Mouse (Mus musculus) embryonic facial prominence, embryonic 10.5 days (tissue): ENCODE measurements around the gene Map1b. TPM values are rescaled to one million over a fixed set of nuclear protein-coding genes. Genes with fewer than 3 reads are reported as not detected.

Experiments
- DNase-seq: peaks from one replicate; pipeline ENCODE4 v3.0.0-alpha.2; 2017; ENCODE audit warnings: low spot score
- H3K27ac ChIP-seq: fragments of 300-500 bp; sonication (generic); replicated peaks from 2 replicates; pipeline ENCODE4 v1.5.1; 2016; ENCODE audit warnings: mild to moderate bottlenecking
- H3K27me3 ChIP-seq: fragments of 300-500 bp; sonication (generic); replicated peaks from 2 replicates; pipeline ENCODE4 v1.6.1; 2016; ENCODE audit warnings: low read depth, mild to moderate bottlenecking; ENCODE audit not compliant: poor library complexity, severe bottlenecking
- H3K36me3 ChIP-seq: fragments of 300-500 bp; sonication (generic); replicated peaks from 2 replicates; pipeline ENCODE4 v1.6.1; 2016; ENCODE audit warnings: mild to moderate bottlenecking, moderate library complexity
- H3K4me1 ChIP-seq: fragments of 300-500 bp; sonication (generic); 2 replicates; pipeline ENCODE4 v1.6.1; 2016
- H3K4me3 ChIP-seq: fragments of 300-500 bp; sonication (generic); 2 replicates; pipeline ENCODE4 v1.5.1; 2016; ENCODE audit warnings: mild to moderate bottlenecking, moderate library complexity
- H3K9me3 ChIP-seq: fragments of 300-500 bp; sonication (generic); 2 replicates; pipeline ENCODE4 v1.6.1; 2016; ENCODE audit warnings: mild to moderate bottlenecking
- WGBS: fragments of 180-500 bp; shearing (Covaris S2); methylation state at CpG from one replicate; pipeline ENCODE4 v1.1.7; 2016; 5-methylcytosine and 5-hydroxymethylcytosine counted together
- polyA plus RNA-seq: library from polyadenylated mRNA; unstranded; fragments of >200 nt; fragmentation: Nextera tagmentation; extraction: Ambion mirVana; gene quantifications from 2 replicates; pipeline ENCODE4 v1.2.1, GENCODE M21; 2016

Gene Map1b
- polyA plus RNA-seq, 1 experiment from 2014 or later, result 288 TPM

GRCm38 (mm10) chr13:99500609-99501008, 15.7 kb downstream of the Map1b start:
- 71% methylated on average over 3 of the region's 3 CpGs for WGBS
- Histone ChIP-seq H3K4me1 (peaks cover 32% of the 10 kb centered on the region), H3K4me3 (no peak overlapping the region), H3K36me3 (peaks cover 30% of the 10 kb centered on the region), H3K27me3 (no peaks in the 10 kb centered on the region), H3K27ac (no peak overlapping the region), H3K9me3 (no peaks in the 10 kb centered on the region)
- no peak for DNase-seq

- peaks cover 36% of the 10 kb centered on the region for H3K4me1 ChIP-seq
- WGBS, result 89% methylated on average over 9 of the region's 9 CpGs
- no peaks in the 10 kb centered on the region for H3K9me3 ChIP-seq
- H3K27ac ChIP-seq, result no peak overlapping the region
- peaks cover 27% of the 10 kb centered on the region for H3K36me3 ChIP-seq
- H3K27me3 ChIP-seq, result no peaks in the 10 kb centered on the region
- H3K4me3 ChIP-seq, result no peak overlapping the region
- no peak for DNase-seq
These were observed 16.6 kb downstream of the Map1b start for GRCm38 (mm10) chr13:99499764-99500163.

- no peak overlapping the region for H3K4me3 ChIP-seq
- no peaks in the 10 kb centered on the region for H3K27me3 ChIP-seq
- no peak for DNase-seq
- H3K4me1 ChIP-seq, result peaks cover 35% of the 10 kb centered on the region
- H3K27ac ChIP-seq, result no peak overlapping the region
- 90% methylated on average over 7 of the region's 7 CpGs for WGBS
- no peaks in the 10 kb centered on the region for H3K9me3 ChIP-seq
- H3K36me3 ChIP-seq, result peaks cover 15% of the 10 kb centered on the region
These were observed 20.2 kb downstream of the Map1b start for GRCm38 (mm10) chr13:99496106-99496505.

- Histone ChIP-seq H3K4me1 (peaks cover 27% of the 10 kb centered on the region), H3K4me3 (no peak overlapping the region), H3K36me3 (peaks cover 31% of the 10 kb centered on the region), H3K9me3 (no peaks in the 10 kb centered on the region), H3K27ac (no peak overlapping the region), H3K27me3 (no peaks in the 10 kb centered on the region)
- DNase-seq, result no peak
- WGBS, result 83% methylated on average over 10 of the region's 10 CpGs
These were observed 21.9 kb downstream of the Map1b start for GRCm38 (mm10) chr13:99494416-99494815.

- no peak for DNase-seq
- 81% methylated on average over 5 of the region's 5 CpGs for WGBS
- Histone ChIP-seq H3K36me3 (peaks cover 35% of the 10 kb centered on the region), H3K4me1 (peaks cover 27% of the 10 kb centered on the region), H3K4me3 (no peak overlapping the region), H3K27me3 (no peaks in the 10 kb centered on the region), H3K27ac (peak overlapping the region; percentile 44; the same call in 1 of the 2 replicates), H3K9me3 (no peaks in the 10 kb centered on the region)
These were observed 22.9 kb downstream of the Map1b start for GRCm38 (mm10) chr13:99493304-99493904.

GRCm38 (mm10) chr13:99492619-99493303, 23.6 kb downstream of the Map1b start:
- H3K27ac ChIP-seq, result peak overlapping the region; percentile 58
- H3K27me3 ChIP-seq, result no peaks in the 10 kb centered on the region
- WGBS, result 52% methylated on average over 7 of the region's 7 CpGs
- H3K36me3 ChIP-seq, result peaks cover 36% of the 10 kb centered on the region
- H3K4me3 ChIP-seq, result no peak overlapping the region
- no peak for DNase-seq
- H3K4me1 ChIP-seq, result peaks cover 27% of the 10 kb centered on the region
- H3K9me3 ChIP-seq, result no peaks in the 10 kb centered on the region

- peaks cover 49% of the 10 kb centered on the region for H3K36me3 ChIP-seq
- H3K4me3 ChIP-seq, result no peak overlapping the region
- H3K27ac ChIP-seq, result no peak overlapping the region
- no peaks in the 10 kb centered on the region for H3K27me3 ChIP-seq
- no peak for DNase-seq
- H3K9me3 ChIP-seq, result no peaks in the 10 kb centered on the region
- peaks cover 32% of the 10 kb centered on the region for H3K4me1 ChIP-seq
- WGBS, result 91% methylated on average over 4 of the region's 4 CpGs
These were observed 26.3 kb downstream of the Map1b start for GRCm38 (mm10) chr13:99489998-99490397.

GRCm38 (mm10) chr13:99489175-99489574, 27.2 kb downstream of the Map1b start:
- peaks cover 46% of the 10 kb centered on the region for H3K36me3 ChIP-seq
- WGBS, result 89% methylated on average over 5 of the region's 5 CpGs
- DNase-seq, result no peak
- no peaks in the 10 kb centered on the region for H3K27me3 ChIP-seq
- no peaks in the 10 kb centered on the region for H3K9me3 ChIP-seq
- H3K4me3 ChIP-seq, result no peak overlapping the region
- peaks cover 27% of the 10 kb centered on the region for H3K4me1 ChIP-seq
- H3K27ac ChIP-seq, result no peak overlapping the region

GRCm38 (mm10) chr13:99485861-99486260, 30.5 kb downstream of the Map1b start:
- 96% methylated on average over 9 of the region's 9 CpGs for WGBS
- H3K9me3 ChIP-seq, result no peaks in the 10 kb centered on the region
- no peaks in the 10 kb centered on the region for H3K27me3 ChIP-seq
- no peak overlapping the region for H3K27ac ChIP-seq
- H3K4me3 ChIP-seq, result no peak overlapping the region
- no peak for DNase-seq
- H3K4me1 ChIP-seq, result peaks cover 22% of the 10 kb centered on the region
- peaks cover 40% of the 10 kb centered on the region for H3K36me3 ChIP-seq

GRCm38 (mm10) chr13:99485331-99485733, 31.0 kb downstream of the Map1b start:
- Histone ChIP-seq H3K36me3 (peaks cover 34% of the 10 kb centered on the region), H3K27ac (no peak overlapping the region), H3K9me3 (no peaks in the 10 kb centered on the region), H3K4me1 (peaks cover 22% of the 10 kb centered on the region), H3K27me3 (no peaks in the 10 kb centered on the region), H3K4me3 (no peak overlapping the region)
- 81% methylated on average over 7 of the region's 7 CpGs for WGBS
- no peak for DNase-seq

GRCm38 (mm10) chr13:99484905-99485304, 31.4 kb downstream of the Map1b start:
- Histone ChIP-seq H3K36me3 (peaks cover 32% of the 10 kb centered on the region), H3K4me3 (no peak overlapping the region), H3K9me3 (no peaks in the 10 kb centered on the region), H3K27ac (no peak overlapping the region), H3K27me3 (no peaks in the 10 kb centered on the region), H3K4me1 (peaks cover 22% of the 10 kb centered on the region)
- DNase-seq, result no peak
- WGBS, result 83% methylated on average over 10 of the region's 10 CpGs

- DNase-seq, result no peak
- H3K9me3 ChIP-seq, result no peaks in the 10 kb centered on the region
- no peak overlapping the region for H3K4me3 ChIP-seq
- H3K36me3 ChIP-seq, result peaks cover 30% of the 10 kb centered on the region
- H3K4me1 ChIP-seq, result peaks cover 22% of the 10 kb centered on the region
- no peaks in the 10 kb centered on the region for H3K27me3 ChIP-seq
- H3K27ac ChIP-seq, result no peak overlapping the region
These were observed 32.9 kb downstream of the Map1b start for GRCm38 (mm10) chr13:99483433-99483832.

GRCm38 (mm10) chr13:99475488-99475887, 40.9 kb downstream of the Map1b start:
- Histone ChIP-seq H3K4me3 (peak overlapping the region; percentile 28), H3K36me3 (peaks cover 32% of the 10 kb centered on the region)
- 14% methylated on average over 6 of the region's 6 CpGs for WGBS

More at GRCm38 (mm10) chr13:99475488-99475887, 40.9 kb downstream of the Map1b start:
- Histone ChIP-seq H3K27ac (peak overlapping the region; percentile 81), H3K4me1 (peaks cover 24% of the 10 kb centered on the region), H3K27me3 (no peaks in the 10 kb centered on the region), H3K9me3 (no peaks in the 10 kb centered on the region)
- DNase-seq, result peak; percentile 60
